Mouse (Mus musculus): ENCODE measurements around the gene Rnf222. TPM values are rescaled to one million over a fixed set of nuclear protein-coding genes. Genes with fewer than 3 reads are reported as not detected.

Rnf222 gene
- polyA plus RNA-seq, 1 experiment, result not detected

DNA sequence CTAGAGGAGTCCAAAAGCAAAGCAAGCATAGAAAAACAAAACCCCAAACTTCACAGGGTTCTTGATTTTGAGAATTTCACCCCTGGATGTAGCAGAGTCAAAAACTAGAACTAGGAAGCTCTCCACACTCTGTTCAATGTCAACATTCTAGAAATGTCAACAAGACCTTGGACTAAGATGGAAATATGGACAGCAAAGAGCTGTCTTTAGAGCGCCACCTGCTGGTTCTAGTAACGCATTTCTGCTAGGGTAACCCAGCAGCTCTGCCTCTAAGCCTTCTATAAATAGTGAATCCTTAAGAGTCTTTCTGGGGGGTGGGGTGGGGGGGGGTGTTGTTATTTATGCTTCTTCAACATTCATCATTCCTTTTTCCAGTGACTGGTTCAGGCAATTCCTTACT lies 13.5 kb upstream of the Rnf222 start:
- no peak for TF ChIP-seq GATA1 (IDR thresholded peaks at IDR 0.05; ENCODE audit: low read length)

DNA sequence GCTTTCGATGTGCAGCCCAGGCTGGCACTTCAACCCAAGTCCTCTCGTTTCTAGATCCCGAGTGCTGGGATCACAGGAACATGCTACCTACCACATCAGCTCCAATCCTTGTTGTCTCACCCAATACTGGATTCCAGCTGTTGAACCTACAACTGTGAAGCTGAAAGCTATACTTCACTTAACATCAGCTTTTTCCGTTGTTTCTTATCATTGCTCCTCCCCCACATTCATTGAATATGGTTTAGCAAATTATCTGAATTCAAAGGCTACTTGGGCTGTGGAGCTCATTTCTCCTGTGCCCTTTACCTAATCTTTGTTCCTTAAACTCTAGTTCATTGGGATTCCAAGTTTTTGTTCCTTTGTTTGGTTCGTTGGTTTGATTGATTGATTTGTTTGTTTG lies 9.5 kb upstream of the Rnf222 start:
- no peak for TF ChIP-seq GATA1 (IDR thresholded peaks at IDR 0.05; ENCODE audit: low read length)

DNA sequence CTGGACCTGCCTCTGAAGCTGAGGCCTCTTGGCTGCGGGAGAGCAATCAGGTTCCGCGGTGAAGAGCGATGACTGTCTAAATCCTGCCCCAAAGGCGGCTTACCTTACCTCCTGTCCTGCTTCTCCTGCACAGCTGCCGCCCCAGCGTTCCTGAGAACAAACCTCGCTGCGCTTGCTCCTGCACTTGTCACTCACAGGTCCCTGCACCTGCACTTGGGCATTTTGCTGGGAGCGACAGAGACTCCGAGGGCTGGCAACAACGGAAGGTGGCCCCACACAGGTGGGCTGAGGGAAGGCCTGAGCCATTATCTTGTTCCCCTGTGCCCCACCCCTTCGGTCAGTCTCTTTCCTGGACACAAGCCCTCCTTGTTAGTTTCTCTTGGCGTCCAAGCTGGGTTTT lies 6.2 kb upstream of the Rnf222 start:
- no peak for TF ChIP-seq GATA1 (IDR thresholded peaks at IDR 0.05; ENCODE audit: low read length)

DNA sequence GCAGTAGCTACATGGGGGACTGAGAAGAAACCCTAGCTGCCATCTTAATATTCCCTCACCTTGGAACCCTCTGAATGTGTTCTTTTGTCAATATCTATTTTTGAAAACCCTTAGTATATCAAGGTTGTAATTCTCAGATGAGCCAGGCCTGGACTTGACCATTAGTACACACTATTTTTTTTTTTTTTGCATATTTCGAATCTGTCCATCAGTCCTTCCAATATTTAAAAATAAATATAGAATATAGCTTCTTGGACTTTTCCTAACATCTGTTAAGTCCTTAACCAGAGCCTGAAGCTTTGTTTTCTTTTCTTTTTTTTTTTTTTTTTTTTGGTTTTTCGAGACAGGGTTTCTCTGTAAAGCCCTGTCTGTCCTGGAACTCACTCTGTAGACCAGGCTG lies 4.5 kb upstream of the Rnf222 start:
- no peak for TF ChIP-seq GATA1 (IDR thresholded peaks at IDR 0.05; ENCODE audit: low read length)

DNA sequence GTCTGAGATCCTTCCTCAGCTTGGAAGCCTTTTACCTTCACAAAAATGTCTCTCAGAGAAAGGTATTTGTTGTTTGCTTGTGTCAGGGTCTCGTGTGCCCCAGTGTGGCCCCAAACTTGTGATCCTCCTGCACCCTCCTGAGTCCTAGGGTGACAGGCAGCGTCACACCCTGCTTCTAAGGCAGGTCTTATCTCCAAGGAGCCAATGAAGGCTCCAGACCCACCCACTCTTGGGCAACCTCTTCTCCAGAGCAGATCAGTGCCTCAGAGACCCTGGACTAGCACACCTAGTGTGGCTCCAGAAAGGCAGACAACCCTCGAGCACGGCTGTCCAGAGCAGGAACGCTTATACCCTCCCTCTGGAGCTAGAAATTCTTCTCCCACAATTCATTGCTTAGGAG lies 4.0 kb upstream of the Rnf222 start:
- no peak for TF ChIP-seq GATA1 (IDR thresholded peaks at IDR 0.05; ENCODE audit: low read length)

DNA sequence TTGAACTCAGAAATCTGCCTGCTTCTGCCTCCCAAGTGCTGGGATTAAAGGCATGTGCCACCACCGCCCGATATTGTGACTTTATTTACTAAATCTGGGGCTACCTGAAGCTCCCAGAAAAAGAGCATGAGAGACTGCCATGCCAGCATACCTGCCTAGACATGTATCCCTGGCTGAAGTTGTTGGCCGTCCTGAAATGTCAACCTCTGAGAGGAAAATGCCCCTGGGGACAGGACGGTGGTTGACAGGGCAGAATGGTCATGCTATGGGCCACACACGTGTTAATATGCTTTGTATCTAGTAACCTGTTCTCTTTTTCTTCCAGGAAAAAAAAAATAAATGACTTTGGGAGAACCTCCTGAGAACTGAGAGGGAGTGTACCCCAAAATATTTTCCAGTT lies 2.3 kb upstream of the Rnf222 start:
- TF ChIP-seq GATA1 (IDR thresholded peaks at IDR 0.05; ENCODE audit: low read length), result no peak

DNA sequence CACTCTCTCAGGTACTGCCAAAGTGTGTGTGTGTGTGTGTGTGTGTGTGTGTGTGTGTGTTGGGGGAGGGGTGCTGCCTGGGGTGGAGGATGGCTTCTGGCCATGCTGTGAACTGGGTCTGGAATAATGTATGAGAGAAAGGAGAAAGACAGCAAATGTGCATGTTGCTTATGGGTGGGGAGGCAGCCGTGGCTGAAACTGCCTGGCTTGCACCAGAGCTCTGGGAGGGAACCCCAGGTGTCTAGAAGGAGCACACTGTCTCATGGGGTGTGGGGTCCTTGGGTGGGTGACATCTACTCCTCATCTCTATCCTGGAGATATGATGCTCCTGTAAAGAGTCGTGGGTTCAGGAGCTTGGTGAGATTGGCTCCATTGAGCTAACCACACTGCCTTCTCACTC lies 300 bp downstream of the Rnf222 start:
- TF ChIP-seq GATA1 (IDR thresholded peaks at IDR 0.05; ENCODE audit: low read length), result no peak

DNA sequence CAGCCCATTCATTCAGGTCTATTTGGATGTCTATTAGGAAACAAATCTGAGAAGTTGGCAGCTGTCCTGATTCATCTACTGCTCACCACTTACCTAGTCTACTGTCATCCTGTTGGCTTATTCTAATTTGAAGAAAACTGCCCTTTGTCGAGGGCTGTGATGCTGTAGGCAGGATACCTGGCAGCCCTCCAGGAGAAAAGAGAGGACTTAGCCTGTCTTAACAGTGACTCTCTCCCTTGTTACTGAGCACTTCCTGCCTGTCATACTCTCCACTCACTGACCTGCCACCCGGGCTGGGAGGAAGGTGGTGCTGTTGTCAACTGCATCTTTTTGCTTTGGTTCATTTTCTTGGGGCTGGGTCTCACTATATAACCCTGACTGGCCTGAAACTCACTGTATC lies 2.3 kb downstream of the Rnf222 start:
- TF ChIP-seq GATA1 (IDR thresholded peaks at IDR 0.05; ENCODE audit: low read length), result no peak

DNA sequence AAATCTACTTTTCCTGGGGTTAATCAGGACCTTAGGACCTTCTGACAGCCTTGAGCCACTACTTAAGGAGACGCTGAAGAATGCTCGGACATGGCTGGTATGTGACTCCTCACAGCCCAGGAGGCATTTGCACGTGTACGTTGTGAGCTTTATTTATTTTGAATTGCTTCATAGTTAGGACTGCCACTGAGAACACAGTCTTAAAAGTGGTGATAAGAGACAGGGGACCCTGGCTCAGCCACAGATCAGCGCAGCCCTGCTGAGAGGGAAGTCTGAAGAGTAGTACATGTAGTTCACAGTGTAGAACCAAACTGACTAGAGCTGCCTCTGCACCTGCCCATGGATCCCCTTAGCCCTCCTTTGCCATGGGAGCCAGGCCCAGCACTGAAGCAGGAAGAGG lies 3.5 kb downstream of the Rnf222 start:
- no peak for TF ChIP-seq GATA1 (IDR thresholded peaks at IDR 0.05; ENCODE audit: low read length)

DNA sequence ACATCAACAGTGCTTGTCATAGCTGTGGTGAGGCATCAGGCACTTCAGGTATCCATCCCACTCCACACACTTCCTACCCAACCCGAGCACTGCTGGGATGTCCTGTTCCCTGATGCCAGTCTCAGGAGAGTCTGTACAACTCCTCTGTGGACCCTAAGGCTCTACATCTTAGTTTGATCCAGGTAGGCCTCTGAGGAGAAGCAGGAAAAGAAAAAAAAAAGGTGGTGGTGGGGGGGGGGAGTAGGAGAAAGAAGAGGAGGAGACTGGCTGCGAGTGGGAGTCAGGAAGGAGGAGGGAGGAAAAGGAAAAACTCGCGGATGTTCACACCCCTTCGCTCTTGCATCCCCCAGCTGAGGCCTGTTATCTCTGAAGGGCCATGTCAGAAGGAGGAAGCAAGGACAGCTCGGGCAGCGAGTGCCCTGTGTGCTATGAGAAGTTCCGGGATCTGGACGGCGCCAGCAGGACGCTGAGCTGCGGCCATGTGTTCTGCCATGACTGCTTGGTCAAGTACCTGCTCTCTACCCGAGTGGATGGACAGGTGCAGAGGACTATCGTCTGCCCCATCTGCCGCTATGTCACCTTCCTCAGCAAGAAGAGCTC lies 4.0 kb downstream of the Rnf222 start:
- TF ChIP-seq GATA1 (IDR thresholded peaks at IDR 0.05; ENCODE audit: low read length), result no peak

DNA sequence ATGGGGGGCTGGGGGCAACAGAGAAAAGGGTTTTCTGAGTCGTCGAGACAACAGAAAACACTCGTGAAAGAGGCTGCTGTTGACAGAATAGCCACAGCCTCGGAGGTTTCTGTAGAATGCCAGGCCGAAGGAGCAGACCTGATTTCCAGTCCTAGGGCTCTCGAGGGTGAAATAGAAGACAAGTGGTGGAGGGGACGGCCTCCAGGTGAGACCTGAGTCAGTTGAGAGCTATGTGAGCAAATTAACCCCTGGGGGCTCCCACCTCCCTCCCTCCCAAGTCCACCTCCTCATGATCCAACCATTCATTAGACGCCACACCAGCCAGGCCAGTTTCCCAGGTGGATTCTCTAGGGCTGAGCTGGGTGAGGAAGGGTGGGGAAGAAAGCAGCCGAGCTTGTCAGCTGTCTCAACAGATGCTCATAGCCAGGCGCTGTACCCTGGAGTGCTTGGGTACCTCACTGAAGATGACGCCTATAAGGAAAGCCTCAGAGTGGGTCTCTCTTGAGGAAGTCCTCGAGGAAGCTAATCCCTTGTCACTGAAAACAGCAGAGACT lies 5.6 kb downstream of the Rnf222 start:
- TF ChIP-seq GATA1 (IDR thresholded peaks at IDR 0.05; ENCODE audit: low read length), result no peak

DNA sequence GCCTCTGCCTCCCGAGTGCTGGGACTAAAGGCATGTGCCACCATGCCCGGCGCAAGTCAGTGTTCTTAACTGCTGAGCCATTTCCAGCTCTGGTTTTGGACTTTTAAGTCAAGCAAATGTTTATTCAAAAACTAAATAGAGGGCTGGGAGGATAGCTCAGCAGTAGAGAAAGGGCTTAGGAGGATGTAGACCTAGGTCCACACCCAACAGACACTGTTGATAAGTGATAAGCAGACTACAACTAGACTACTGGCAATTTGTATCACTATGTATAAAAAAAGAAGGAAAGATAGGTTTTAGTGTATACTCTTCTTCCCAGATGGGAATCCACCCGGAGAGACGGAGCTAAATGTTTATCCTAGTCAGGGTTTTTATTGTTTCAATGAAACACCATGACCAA lies 7.9 kb downstream of the Rnf222 start:
- TF ChIP-seq GATA1 (IDR thresholded peaks at IDR 0.05; ENCODE audit: low read length), result no peak

DNA sequence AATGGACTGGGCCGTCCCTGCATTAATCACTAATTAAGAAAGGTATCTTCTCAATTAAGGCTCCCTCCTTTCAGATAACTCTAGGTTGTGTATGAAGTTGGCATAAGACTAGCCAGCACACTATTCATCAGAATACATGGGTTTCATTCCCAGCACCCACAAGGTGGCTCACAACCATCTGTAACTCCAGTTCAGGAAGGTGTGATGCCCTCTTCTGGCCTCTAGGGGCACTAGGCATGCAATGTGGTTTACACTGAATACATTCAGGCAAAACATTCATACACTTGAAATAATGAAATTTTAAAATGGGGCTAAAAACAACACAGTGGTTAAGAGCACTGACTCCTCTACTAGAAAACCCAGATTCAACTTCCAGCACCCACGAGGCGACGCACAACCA lies 8.8 kb downstream of the Rnf222 start:
- TF ChIP-seq GATA1 (IDR thresholded peaks at IDR 0.05; ENCODE audit: low read length), result no peak

DNA sequence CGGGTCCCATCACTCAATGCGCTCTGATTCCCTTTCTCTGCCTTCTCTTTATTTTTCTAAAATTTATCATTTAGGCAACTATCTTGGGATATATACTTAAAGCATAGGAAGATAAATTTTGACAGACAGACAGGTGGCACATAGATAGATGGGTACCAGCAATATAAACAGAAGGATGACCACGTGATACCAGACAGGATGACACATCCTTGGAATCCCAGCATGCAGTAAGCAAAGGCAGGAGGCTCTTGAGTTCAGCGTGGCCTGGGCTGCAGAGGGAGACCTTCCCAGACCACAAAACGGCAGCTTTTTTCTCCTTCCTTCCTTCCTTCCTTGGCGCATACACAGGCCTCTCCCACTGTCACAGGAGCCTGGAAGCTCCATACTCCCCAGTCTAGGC lies 9.5 kb downstream of the Rnf222 start:
- TF ChIP-seq GATA1 (IDR thresholded peaks at IDR 0.05; ENCODE audit: low read length), result no peak

DNA sequence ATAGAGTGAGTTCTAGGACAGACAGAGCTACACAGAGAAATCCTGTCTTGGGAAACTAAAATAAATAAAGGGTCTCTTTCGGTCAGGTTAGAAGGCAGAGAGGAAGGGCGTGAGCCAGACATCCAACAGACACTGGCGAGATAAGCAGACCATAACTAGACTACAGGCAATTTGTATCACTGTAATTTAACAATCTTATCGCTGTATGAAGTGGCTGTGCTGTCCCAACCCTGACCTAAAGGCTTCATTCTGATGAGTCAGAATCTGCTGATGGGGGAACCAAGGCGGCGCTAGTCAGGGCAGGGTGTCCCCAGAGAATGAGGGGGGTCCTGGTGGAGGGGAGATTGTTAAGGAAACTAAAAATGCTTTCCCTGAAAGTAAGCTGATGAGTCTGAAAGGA lies 10.4 kb downstream of the Rnf222 start:
- TF ChIP-seq GATA1 (IDR thresholded peaks at IDR 0.05; ENCODE audit: low read length), result peak; percentile 50

DNA sequence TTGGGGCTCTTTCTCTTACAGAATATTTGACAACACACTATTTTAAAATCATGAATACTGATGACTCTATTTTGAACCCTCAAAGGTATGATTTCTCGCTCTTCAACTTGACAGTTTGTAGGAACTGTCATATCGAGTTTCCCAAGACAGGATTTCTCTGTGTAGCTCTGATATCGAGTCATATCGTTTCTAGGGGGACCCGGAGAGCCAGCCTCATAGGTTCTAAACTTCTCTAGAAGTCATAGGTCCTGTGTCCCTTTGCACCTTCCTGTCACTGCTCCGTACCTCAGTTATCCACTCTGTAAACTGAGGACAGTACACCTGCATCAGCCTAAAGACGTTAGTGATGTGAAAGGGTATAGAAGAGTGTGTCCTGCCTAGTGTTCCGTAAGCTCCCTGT lies 11.5 kb downstream of the Rnf222 start:
- no peak for TF ChIP-seq GATA1 (IDR thresholded peaks at IDR 0.05; ENCODE audit: low read length)

DNA sequence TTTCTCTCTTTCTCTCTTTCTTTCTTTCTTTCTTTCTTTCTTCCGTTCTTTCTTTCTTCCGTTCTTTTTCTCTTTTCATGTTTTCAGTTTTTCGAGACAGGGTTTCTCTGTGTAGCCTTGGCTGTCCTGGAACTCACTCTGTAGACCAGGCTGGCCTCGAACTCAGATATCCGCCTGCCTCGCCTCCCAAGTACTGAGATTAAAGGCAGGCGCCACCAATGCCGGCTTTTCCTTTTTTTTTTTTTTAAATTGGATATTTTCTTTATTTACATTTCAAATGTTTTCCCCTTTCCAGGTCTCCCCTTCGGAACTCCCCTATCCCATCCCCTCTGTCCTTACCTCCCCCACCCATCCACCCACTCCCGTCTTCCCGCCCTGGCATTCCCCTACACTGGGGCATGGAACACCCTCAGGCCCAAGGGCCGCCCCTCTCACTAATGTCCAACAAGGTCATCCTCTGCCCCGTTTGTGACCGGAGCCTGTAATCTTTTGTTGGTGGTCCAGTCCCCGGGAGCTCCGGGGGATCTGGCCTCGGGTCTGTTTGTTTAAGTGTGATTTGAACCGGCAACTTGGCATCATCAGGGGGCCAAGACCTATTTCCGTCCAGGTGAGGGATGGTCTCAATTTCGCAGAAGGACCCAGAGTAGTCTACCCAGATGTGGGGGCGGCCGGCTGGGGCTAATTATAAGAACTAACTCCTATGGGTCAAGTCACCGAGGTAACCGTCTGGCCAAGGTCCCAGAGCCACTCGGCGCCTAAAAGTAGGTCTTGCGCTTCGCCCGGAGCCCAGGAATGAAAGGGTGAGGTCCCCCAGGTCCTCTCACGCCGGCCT lies 12.4 kb downstream of the Rnf222 start:
- no peak for TF ChIP-seq GATA1 (IDR thresholded peaks at IDR 0.05; ENCODE audit: low read length)
